20 mouse cellular contexts compared by ENCODE assay signal in the genomic region with DNA sequence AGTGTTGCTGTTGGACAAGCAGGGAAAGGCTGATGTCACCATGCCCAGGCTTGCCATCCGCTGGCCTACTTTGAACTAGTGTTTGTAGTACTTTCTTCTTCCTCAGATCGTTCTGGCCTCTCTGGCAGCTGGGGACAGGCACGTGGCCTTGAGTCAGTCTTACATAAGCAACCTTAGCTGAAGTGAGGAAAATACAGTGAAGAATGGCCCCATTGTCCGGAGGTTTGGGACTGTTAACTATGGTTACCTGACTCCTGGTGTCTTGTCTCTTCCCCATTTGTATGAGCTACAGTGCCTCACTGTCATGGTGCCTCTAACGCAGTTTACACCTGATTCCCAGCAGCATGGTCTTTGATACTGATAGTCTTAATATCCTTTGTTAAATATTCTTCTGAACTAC. TPM values are rescaled to one million over a fixed set of nuclear protein-coding genes. Genes with fewer than 3 reads are reported as not detected.
DNase-seq lines count a peak whose midpoint lies in the region.
"Had no signal": no experiment of that assay in that cellular context is flagged by ENCODE, and none has a peak within 500 bp of the region (broad histone marks: within the 10 kb centered on the region; RNA-seq: fewer than 3 reads in every experiment).

No protein-coding gene starts in this region.

- peak; percentile 24 for DNase-seq in adrenal gland, postnatal 14 days
- no peak for DNase-seq in adrenal gland, postnatal 4 days (ENCODE audit: low spot score in 2 of 2)
- peak; percentile 31 for DNase-seq in testis, postnatal 10 days (ENCODE audit: low spot score)
- DNase-seq in testis, postnatal 14 days (ENCODE audit: low spot score): no peak
- peak; percentile 21 to 32 for DNase-seq in adrenal gland, postnatal 36 days
- DNase-seq in kidney, postnatal 14 days: no peak
- no peak for DNase-seq in lung, adult 18-20 months
- DNase-seq: cerebellum, adult 11-12 months; cerebellum, adult 9-11 months; embryo, embryonic 11 days; forebrain, postnatal 0 days; gastrocnemius, postnatal 14 days; kidney, adult 9 months; kidney, postnatal 10 days; layer of hippocampus, adult 9-11 months; lung, postnatal 36 days; right cerebral cortex, postnatal 25 days; spleen, adult 18-20 months; thymus, adult 2 months; thymus, postnatal 36 days had no signal

RNA-seq across cellular contexts. Expression of a gene that starts 33.2 kb away (rescaled TPM):
- total RNA-seq in adrenal gland, postnatal 14 days (2021): 10.4 and 10.5 TPM in 2 replicates
- 10 to 100 TPM; 15.5 to 19.5 TPM for total RNA-seq in adrenal gland, postnatal 4 days (2021)
- 1 to 10 TPM; 8.4 to 9.6 TPM for total RNA-seq in adrenal gland, postnatal 36 days (2021)

Comparison
In these comparisons a context has a peak if more than half of its experiments do, and no peak if none do; other contexts are left out.
1. DNase-seq: peak in adrenal gland, postnatal 14 days (single experiment), testis, postnatal 10 days (single experiment) and adrenal gland, postnatal 36 days (2 of 2); none in adrenal gland, postnatal 4 days (0 of 2), testis, postnatal 14 days (single experiment), kidney, postnatal 14 days (single experiment) and lung, adult 18-20 months (0 of 2).